Mouse (Mus musculus) forebrain, embryonic 10.5 days (tissue): ENCODE data around the gene Gse1. TPM values are rescaled to one million over a fixed set of nuclear protein-coding genes. Genes with fewer than 3 reads are reported as not detected.

Source experiments
- DNase-seq: peaks from one replicate; pipeline ENCODE4 v3.0.0-alpha.2; 2017; ENCODE audit warnings: low spot score; ENCODE audit errors: extremely low spot score
- H3K27ac ChIP-seq: fragments of 300-500 bp; sonication (generic); 2 replicates; pipeline ENCODE4 v1.5.1; 2016; ENCODE audit warnings: mild to moderate bottlenecking
- H3K27me3 ChIP-seq: fragments of 300-500 bp; sonication (generic); 2 replicates; pipeline ENCODE4 v1.6.1; 2016; ENCODE audit warnings: mild to moderate bottlenecking; ENCODE audit not compliant: poor library complexity, severe bottlenecking
- H3K36me3 ChIP-seq: fragments of 300-500 bp; sonication (generic); replicated peaks from 2 replicates; pipeline ENCODE4 v1.6.1; 2016; ENCODE audit warnings: mild to moderate bottlenecking, moderate library complexity
- H3K4me1 ChIP-seq: fragments of 300-500 bp; sonication (generic); 2 replicates; pipeline ENCODE4 v1.6.1; 2016
- H3K4me3 ChIP-seq: fragments of 300-500 bp; sonication (generic); 2 replicates; pipeline ENCODE4 v1.5.1; 2016; ENCODE audit warnings: mild to moderate bottlenecking, moderate library complexity
- H3K9me3 ChIP-seq: fragments of 300-500 bp; sonication (generic); 2 replicates; pipeline ENCODE4 v1.6.1; 2016; ENCODE audit warnings: mild to moderate bottlenecking, moderate library complexity
- WGBS: fragments of 180-500 bp; shearing (Covaris S2); methylation state at CpG from one replicate; pipeline ENCODE4 v1.1.7; 2016; 5-methylcytosine and 5-hydroxymethylcytosine counted together
- polyA plus RNA-seq: library from polyadenylated mRNA; unstranded; fragments of >200 nt; fragmentation: Nextera tagmentation; extraction: Ambion mirVana; gene quantifications from 2 replicates; pipeline ENCODE4 v1.2.1, GENCODE M21; 2016

Gene Gse1
- polyA plus RNA-seq, 1 experiment from 2014 or later, result 12.0 TPM

DNA sequence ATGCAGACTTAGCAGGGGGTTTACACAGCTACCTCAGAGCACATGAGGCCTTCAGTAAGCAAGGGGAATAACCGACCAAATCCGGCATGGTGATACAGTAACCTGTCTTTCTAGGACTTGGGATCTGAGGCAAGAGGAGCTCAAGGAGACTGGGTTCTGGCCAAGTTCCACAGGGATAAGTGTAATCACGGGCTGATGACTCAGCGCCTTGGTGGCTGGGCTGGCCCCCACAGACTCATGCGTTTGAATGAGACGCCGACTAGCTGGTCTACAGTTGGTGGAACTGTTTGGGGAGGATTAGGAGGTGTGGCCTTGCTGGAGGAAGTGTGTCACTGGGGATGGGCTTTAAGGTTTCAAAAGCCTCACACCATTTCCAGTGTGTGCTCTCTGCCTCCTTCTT, 110.4 kb downstream of the Gse1 start:
- peaks cover 5% of the 10 kb centered on the region; the same call in 1 of the 2 replicates for H3K9me3 ChIP-seq
- no peak overlapping the region for H3K4me3 ChIP-seq
- DNase-seq, result no peak
- peaks cover 65% of the 10 kb centered on the region for H3K27me3 ChIP-seq
- 92% methylated on average over 7 of the region's 7 CpGs for WGBS
- H3K36me3 ChIP-seq, result peaks cover 5% of the 10 kb centered on the region; the same call in 1 of the 2 replicates
- peaks cover 98% of the 10 kb centered on the region for H3K4me1 ChIP-seq
- H3K27ac ChIP-seq, result peak overlapping the region; percentile 75; the same call in 1 of the 2 replicates

DNA sequence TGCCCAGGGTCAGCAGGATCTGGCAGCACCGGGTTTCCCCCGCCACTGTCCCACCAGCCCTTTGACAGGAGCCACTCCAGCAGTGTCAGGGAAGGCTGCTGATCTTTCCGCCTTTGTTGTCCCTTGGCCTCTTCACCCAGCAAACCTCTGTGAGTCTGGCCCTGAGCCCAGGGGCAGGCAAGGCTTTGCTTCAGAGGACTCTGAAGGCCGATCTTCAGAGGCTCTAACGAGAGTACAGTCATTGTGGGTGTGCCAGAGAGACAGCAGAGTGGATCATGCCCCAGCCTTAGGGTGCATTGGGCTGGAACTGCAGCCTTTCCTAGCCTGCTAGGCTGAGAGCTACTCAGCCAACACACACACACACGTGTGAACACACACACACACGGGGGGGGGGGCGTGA, 111.5 kb downstream of the Gse1 start:
- Histone ChIP-seq H3K9me3 (peaks cover 5% of the 10 kb centered on the region; the same call in 1 of the 2 replicates), H3K4me3 (no peak overlapping the region), H3K27me3 (peaks cover 68% of the 10 kb centered on the region), H3K4me1 (peaks cover 98% of the 10 kb centered on the region), H3K27ac (peak overlapping the region; percentile 56), H3K36me3 (peaks cover 5% of the 10 kb centered on the region; the same call in 1 of the 2 replicates)
- WGBS, result 69% methylated on average over 7 of the region's 8 CpGs
- DNase-seq, result no peak

DNA sequence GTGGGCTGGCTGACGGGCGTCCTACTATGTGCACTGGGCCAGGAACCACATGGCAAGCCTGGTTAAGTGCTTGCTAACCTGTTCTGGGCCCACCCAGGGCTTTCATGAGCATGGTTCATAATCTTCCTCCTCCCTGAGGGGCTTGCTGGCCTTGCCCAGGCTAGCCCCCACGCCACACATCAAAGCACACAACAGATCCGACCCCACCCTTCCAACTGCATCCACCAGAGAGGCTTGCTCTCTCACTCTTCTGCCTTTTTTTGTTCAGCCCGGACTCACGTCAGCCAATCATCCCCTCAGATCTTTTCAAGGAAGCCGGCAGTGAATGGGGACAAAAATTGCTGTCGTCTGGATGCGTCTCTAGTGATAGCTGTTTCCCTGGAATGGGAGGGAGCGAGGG, 112.9 kb downstream of the Gse1 start:
- no peak for DNase-seq
- H3K4me3 ChIP-seq, result no peak overlapping the region
- peaks cover 5% of the 10 kb centered on the region; the same call in 1 of the 2 replicates for H3K9me3 ChIP-seq
- peaks cover 97% of the 10 kb centered on the region for H3K4me1 ChIP-seq
- peaks cover 81% of the 10 kb centered on the region for H3K27me3 ChIP-seq
- H3K36me3 ChIP-seq, result peaks cover 5% of the 10 kb centered on the region; the same call in 1 of the 2 replicates
- 66% methylated on average over 10 of the region's 10 CpGs for WGBS
- peak overlapping the region; percentile 56 for H3K27ac ChIP-seq

DNA sequence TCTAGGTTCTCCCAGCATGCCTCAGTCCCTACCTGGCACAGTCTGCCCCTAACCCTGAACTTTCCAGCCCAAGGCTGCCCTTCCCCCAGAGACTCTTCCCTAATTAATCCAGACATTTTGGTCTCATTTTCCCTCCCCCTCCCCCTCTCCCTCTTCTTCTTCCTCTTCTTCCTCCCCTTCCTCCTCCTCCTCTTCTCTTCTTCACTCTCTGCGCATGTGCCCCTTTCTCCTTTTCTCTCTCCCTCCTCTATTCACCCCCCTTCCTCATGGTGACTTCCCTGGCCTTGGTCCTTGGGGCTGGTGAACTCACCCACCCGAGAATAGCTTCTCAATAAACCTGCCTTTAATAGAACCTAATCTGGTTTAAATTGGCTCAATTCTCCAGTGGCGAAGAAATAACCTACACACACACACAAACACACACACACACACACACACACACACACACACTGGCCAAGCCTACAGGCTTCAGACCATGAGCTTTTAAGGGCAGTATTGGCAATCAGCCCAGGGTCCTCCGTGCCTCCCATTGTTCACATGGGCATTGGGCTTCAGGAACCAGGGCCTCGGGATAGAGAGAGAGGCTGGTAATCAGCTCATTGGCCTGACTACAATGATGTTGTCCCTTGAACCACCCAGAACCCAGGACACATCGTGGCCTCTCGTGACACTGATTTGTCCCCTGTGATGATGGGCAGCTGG, 114.7 kb downstream of the Gse1 start:
- Histone ChIP-seq H3K27ac (peak overlapping the region; percentile 48), H3K4me3 (no peak overlapping the region), H3K27me3 (peaks cover 86% of the 10 kb centered on the region), H3K9me3 (peaks cover 5% of the 10 kb centered on the region; the same call in 1 of the 2 replicates), H3K4me1 (peaks cover 97% of the 10 kb centered on the region), H3K36me3 (peaks cover 5% of the 10 kb centered on the region; the same call in 1 of the 2 replicates)
- 68% methylated on average over 7 of the region's 7 CpGs for WGBS
- DNase-seq, result no peak

DNA sequence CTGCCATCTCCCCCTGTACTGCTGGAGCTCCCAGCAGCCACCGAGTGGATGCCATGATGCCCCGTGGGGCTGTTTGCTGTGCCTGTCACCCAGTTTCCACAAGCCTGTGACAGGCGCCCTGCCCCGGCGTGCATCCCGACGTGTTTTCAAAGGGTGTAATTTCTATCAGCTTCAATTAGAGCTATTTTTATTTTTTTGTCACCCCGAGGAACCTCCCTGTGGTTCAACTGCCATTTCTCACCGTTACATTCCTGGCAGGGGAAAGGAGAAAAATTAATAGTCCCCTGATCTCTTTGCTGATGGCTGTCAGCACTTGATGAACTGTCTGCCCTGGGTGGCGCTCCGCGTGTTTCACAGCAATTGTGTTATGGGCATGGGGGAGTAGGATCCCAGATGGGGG, 115.3 kb downstream of the Gse1 start:
- peaks cover 5% of the 10 kb centered on the region; the same call in 1 of the 2 replicates for H3K9me3 ChIP-seq
- H3K36me3 ChIP-seq, result peaks cover 4% of the 10 kb centered on the region; the same call in 1 of the 2 replicates
- WGBS, result 93% methylated on average over 12 of the region's 12 CpGs
- peaks cover 99% of the 10 kb centered on the region for H3K4me1 ChIP-seq
- H3K27ac ChIP-seq, result peak overlapping the region; percentile 48
- no peak overlapping the region for H3K4me3 ChIP-seq
- H3K27me3 ChIP-seq, result peaks cover 86% of the 10 kb centered on the region
- no peak for DNase-seq

DNA sequence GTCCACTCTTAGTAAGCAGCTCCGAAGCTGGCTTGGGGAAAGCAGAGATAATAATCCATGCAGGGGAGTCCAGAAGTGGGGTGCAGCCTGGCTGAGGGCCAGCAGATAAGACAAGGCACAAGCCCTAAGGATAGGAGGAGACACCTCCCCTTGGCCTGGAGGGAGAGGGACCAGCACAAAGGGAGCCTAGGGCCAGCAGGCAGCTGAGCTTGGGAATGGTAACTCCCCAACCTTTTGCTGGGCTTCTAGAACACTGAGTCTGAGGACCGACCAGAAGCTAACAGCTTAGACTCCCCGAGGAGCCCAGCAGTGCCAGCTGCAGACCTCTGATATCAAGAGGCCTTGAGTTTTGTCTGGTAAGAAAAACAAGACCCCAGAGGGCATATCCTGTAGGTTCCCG, 115.9 kb downstream of the Gse1 start:
- DNase-seq, result no peak
- Histone ChIP-seq H3K36me3 (no peaks in the 10 kb centered on the region), H3K27me3 (peaks cover 86% of the 10 kb centered on the region), H3K4me3 (no peak overlapping the region), H3K27ac (peak overlapping the region; percentile 48), H3K9me3 (no peaks in the 10 kb centered on the region), H3K4me1 (peaks cover 99% of the 10 kb centered on the region)
- 36% methylated on average over 4 of the region's 4 CpGs for WGBS

DNA sequence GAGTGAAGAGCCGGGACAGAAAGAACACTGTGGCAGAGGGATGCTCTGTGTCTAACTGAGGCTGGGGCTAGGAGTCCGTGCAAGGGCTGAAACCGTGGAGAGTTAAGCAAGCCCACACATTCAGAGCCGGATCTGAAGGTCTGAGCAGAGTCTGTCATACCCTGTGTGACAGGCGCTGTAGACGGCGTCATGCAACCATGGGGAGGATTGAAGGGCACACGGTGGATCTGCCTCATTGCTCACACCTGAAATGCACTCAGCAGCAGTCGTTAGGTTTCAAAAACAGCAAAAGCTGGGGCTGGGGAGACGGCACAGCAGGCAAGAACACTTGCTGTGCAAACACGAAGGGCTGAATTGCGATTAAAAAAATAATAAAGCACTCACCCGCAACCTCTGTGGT, 116.3 kb downstream of the Gse1 start:
- H3K4me1 ChIP-seq, result peaks cover 99% of the 10 kb centered on the region
- H3K9me3 ChIP-seq, result no peaks in the 10 kb centered on the region
- H3K27ac ChIP-seq, result peak overlapping the region; percentile 48; the same call in 1 of the 2 replicates
- H3K36me3 ChIP-seq, result no peaks in the 10 kb centered on the region
- WGBS, result 37% methylated on average over 13 of the region's 13 CpGs
- DNase-seq, result no peak
- peaks cover 84% of the 10 kb centered on the region for H3K27me3 ChIP-seq
- no peak overlapping the region for H3K4me3 ChIP-seq

DNA sequence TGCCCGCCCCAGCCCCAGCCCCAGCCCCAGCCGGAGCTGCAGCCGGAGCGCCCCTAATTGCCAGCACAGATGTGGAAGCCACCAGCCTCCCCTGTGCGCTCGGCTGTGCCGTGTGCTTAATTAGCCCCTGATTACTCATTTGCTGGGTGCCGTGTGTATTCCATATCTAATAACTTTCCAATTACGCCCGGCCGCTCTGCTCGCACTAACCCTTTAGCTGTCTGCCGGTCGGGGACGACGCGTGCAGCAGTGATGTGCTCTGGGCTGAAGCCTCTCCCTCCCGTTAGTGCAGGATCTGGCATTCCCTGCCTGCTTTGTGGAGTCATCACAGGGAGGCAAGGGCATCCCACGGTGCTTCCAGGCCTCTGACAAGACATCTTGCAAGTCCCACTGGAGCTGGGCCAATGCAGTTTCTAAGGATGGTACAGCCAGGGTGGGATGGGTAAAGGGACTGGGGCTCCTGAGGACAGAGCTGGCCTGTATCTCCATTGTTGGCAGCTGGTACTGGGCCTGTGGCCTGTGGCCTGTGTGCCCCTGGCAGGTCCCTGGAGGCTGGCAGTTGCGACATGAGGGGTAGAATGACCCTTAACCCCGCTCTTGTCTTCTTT, 119.6 kb downstream of the Gse1 start:
- no peak overlapping the region for H3K4me3 ChIP-seq
- no peaks in the 10 kb centered on the region for H3K9me3 ChIP-seq
- DNase-seq, result no peak
- WGBS, result 66% methylated on average over 21 of the region's 21 CpGs
- H3K27ac ChIP-seq, result peak overlapping the region; percentile 54
- H3K4me1 ChIP-seq, result peaks cover 91% of the 10 kb centered on the region
- H3K27me3 ChIP-seq, result peaks cover 78% of the 10 kb centered on the region
- no peaks in the 10 kb centered on the region for H3K36me3 ChIP-seq

DNA sequence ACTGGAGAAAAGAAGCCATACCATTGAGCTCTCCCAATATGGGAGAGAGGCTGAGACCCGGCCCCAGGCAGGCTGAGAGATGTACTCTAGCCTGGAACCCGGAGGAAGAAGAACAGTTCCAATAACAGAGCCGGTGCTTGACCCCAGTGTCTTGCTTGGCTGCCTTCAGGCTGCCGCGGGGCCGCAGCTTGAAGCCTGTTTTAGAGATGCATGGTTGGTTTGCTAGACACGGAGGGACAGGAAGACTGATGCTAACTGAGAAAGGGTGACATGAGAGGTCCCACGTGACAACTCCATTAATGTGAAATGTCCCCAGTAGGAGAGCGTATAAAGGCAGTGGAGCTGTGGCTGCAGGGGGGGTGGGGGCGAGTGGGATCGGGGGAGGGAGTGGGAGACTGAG, 120.7 kb downstream of the Gse1 start:
- H3K27me3 ChIP-seq, result peaks cover 77% of the 10 kb centered on the region
- DNase-seq, result no peak
- no peaks in the 10 kb centered on the region for H3K9me3 ChIP-seq
- no peak overlapping the region for H3K4me3 ChIP-seq
- peaks cover 91% of the 10 kb centered on the region for H3K4me1 ChIP-seq
- H3K27ac ChIP-seq, result peak overlapping the region; percentile 54
- H3K36me3 ChIP-seq, result no peaks in the 10 kb centered on the region
- 36% methylated on average over 11 of the region's 11 CpGs for WGBS

DNA sequence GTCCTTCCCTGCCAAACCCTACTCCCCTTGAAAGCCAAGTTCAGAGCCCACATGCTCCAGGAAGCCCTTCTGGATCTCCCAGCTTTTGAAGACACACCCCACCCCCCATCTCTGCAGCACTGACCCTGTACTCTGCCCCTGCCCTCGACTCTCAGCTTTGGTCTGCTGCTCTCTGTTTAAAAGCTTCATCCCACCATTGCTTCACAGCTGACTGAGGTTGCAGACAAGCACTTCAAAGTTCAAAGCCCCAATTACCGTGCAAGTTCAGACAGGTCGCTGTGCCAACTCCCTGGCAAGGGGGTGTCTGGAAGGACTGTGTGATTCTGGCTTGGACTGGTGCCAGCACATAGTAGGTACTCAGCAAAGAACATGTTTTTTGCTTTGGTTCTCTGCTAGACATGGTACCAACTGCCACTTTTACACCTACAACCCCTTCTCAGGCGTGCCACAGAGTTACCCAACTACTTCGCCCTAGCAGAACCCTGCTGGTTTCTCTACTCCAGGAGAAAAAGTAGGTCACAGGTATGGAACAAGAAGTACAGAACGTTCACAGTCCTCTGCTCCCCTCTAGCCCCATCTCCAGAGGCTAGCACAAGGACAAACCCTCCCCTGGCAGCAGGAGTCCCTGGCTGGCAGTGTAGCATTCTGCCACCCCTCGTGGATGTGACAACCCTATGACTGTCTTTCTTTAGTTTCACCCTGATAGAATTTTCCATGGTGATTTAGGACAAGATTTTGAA, 123.2 kb downstream of the Gse1 start:
- peaks cover 68% of the 10 kb centered on the region for H3K27me3 ChIP-seq
- H3K36me3 ChIP-seq, result no peaks in the 10 kb centered on the region
- no peak for DNase-seq
- H3K4me3 ChIP-seq, result no peak overlapping the region
- H3K4me1 ChIP-seq, result peaks cover 90% of the 10 kb centered on the region
- 78% methylated on average over 7 of the region's 7 CpGs for WGBS
- no peaks in the 10 kb centered on the region for H3K9me3 ChIP-seq
- H3K27ac ChIP-seq, result peak overlapping the region; percentile 44; the same call in 1 of the 2 replicates

DNA sequence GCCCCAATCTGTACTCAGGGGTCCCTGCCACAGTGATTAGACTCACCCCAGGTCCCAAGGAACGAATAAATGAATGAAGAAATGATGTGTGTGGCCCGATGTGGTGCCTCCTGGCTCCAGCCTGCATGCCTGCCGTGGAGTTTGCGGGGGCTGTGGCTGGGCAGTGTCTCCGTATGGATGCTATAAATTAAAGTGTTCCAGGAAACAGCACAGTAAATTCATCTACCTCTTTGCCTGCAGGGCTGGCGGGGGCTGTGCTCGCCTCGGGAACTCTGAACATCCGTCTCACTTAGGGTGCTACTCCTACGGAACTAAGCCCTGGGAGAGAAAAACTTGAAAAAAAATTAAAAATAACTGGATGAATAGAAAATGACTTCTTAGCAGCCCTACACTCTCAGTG, 123.8 kb downstream of the Gse1 start:
- no peaks in the 10 kb centered on the region for H3K9me3 ChIP-seq
- H3K4me1 ChIP-seq, result peaks cover 89% of the 10 kb centered on the region
- no peak overlapping the region for H3K4me3 ChIP-seq
- H3K36me3 ChIP-seq, result no peaks in the 10 kb centered on the region
- H3K27me3 ChIP-seq, result peaks cover 62% of the 10 kb centered on the region
- 80% methylated on average over 10 of the region's 10 CpGs for WGBS
- no peak for DNase-seq
- peak overlapping the region; percentile 44; the same call in 1 of the 2 replicates for H3K27ac ChIP-seq

DNA sequence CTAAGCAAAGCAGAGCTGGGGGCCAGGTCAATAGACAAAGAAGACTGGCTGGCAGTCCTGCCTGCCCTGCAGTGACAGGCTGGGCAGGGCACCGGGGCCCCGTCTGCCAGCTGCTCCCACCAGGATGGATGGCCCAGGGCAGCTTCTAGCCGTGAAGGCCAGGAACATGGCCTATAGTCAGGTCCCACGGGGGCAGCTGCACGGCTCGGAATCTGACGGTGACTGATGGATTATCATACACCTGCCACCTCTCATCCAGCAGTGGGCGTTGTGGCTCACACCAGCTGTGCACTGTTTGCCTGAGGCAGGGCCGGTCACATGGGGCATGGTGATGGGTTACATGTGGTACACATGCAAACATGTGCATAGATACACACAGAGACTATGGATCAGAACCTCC, 127.8 kb downstream of the Gse1 start:
- peaks cover 32% of the 10 kb centered on the region for H3K27me3 ChIP-seq
- no peak for DNase-seq
- WGBS, result 86% methylated on average over 9 of the region's 9 CpGs
- H3K4me1 ChIP-seq, result peaks cover 87% of the 10 kb centered on the region
- peak overlapping the region; percentile 61; the same call in 1 of the 2 replicates for H3K27ac ChIP-seq
- H3K36me3 ChIP-seq, result no peaks in the 10 kb centered on the region
- H3K9me3 ChIP-seq, result no peaks in the 10 kb centered on the region
- no peak overlapping the region for H3K4me3 ChIP-seq
